Mouse (Mus musculus) MEL (cell line): ENCODE results near the gene Tcf12.

ENCODE experiments used
- USF1 ChIP-seq: IDR thresholded peaks from 2 replicates; pipeline ENCODE4 v1.6.1; 2014; ENCODE audit warnings: low read depth, mild to moderate bottlenecking, inconsistent platforms, low read length, improper control_type of control experiment, moderate library complexity
- USF2 ChIP-seq, 2 experiments: IDR thresholded peaks; 2 replicates each; pipeline ENCODE4 v1.6.1; 2011 to 2012; ENCODE audit warnings: improper control_type of control experiment in 2 of 2, low read length in 2 of 2, borderline replicate concordance in 1 of 2, inconsistent platforms in 1 of 2, low read depth in 1 of 2, mild to moderate bottlenecking in 1 of 2; ENCODE audit not compliant: insufficient read depth in 1 of 2

DNA sequence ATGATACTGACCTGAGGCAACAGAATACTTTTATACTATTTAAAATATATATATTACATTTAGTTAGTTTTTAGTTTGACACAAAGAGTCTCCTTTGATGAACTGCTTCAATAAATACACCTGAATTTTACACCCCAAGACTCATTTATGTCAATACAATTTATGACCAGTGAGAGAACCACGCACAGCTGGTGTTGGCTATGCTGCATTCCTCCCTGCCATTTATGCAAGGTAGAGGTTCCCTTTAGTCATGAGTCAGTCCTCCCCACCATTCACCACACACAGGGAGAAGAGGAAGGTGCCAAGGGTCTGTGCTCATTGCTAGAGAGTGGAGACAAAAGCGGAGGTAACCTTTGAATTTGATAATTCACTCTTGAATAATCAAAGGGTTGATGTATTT lies 46.7 kb upstream of the Tcf12 start:
- TF ChIP-seq USF2 (IDR thresholded peaks at IDR 0.05; ENCODE audit: borderline replicate concordance in 1 of 2, insufficient read depth in 1 of 2, low read depth in 1 of 2, low read length in 2 of 2) (no peak), USF1 (no peak)
